Mouse (Mus musculus): Measurements from ENCODE around the gene Ddx51. TPM values are rescaled to one million over a fixed set of nuclear protein-coding genes. Genes with fewer than 3 reads are reported as not detected.

The Ddx51 gene
- polyA plus RNA-seq (2015; fragmentation: Nextera tagmentation; extraction: Ambion mirVana) = 23.7 and 28.2 TPM in 2 replicates

DNA sequence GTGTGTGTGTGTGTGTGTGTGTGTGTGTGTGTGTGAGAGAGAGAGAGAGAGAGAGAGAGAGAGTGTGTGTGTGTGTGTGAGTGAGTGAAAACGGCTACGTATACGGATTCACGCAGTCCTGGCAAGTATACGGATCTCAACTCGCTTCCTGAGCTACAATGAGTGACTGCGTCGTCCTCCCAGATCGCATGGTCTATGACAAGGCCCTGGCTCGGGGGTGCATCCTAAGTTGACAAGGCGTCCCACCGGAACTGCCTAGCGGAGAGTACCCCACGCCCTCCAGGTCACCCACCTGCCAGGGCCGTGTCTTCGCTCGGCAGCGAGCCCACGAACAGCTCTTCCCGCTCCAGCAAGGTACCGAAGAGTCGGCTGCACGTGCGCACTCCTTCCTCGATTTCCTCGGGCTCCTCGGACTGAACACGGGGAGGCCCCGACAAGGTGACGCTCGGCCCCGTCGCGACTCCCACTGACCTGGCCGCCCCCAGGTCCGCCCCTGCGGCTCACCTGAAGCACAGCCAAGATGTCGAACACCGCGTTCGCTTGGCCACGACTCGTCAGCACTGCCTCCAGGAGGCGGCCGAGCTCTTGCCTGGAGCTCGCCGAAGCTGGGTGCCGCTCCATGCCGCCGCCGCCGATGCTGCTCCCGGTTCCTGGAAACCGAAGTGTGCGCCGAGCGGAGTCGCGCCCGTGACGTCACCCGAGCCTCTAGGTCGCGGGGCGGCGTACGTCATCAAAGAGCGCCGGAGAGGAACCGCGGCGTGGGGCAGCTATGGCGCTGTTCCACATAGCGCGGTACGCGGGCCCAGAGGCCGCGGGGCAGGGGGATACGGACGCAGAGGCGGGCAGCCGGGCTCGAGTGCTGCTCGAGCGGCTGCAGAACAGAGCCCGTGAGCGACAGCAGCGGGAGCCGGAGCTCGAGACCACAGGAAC is at the start of gene Ddx51, which contains the start of gene Noc4l:
TSS of gene Ddx51 (plus strand) at position 733 of the 930 bp plus-strand sequence.
TSS of gene Noc4l (minus strand) at position 699 of the 930 bp plus-strand sequence.
- Histone ChIP-seq H3K4me1 (peaks cover 15% of the 10 kb centered on the region), H3K4me3 (replicated peaks) (peak within 1 kb of the TSS; percentile 98), H3K9ac (peak within 1 kb of the TSS; percentile 89), H3K27ac (peak within 1 kb of the TSS; percentile 48; the same call in 1 of the 2 replicates), H3K9me3 (replicated peaks) (no peaks in the 10 kb centered on the region), H3K27me3 (no peaks in the 10 kb centered on the region), H3K4me2 (peak within 1 kb of the TSS; percentile 84), H3K36me3 (peaks cover 75% of the 10 kb centered on the region)
- WGBS = 1% methylated on average over 91 of the region's 91 CpGs
- ATAC-seq (replicated peaks; ENCODE audit: low FRiP score) = peak; percentile 87

DNA sequence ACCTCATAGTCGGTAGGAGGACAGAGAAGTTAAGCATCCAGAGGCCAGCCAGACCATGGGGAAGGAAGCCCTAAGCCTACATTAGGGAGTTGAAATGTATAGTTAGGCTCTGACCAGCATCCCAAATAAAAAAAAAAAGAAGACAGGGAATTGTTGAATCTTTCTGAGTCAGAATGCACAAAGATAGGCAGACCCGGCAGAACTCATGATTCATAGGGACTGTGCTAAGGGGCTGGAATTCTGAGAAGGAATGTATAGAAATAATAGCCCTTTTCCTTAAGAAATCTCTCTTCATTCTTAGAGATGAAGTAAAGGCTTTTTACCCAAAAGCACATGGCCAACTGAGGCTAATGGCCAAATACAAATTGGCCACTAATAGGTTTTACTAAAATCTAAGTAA is 48.9 kb upstream of the Ddx51 start:
- no peak overlapping the region for H3K4me3 ChIP-seq (replicated peaks)
- H3K27me3 ChIP-seq = no peaks in the 10 kb centered on the region
- H3K4me2 ChIP-seq = no peak overlapping the region
- 92% methylated on average over 2 of the region's 2 CpGs for WGBS
- H3K9ac ChIP-seq = no peak overlapping the region
- no peak for ATAC-seq (replicated peaks; ENCODE audit: low FRiP score)
- H3K27ac ChIP-seq = no peak overlapping the region
- H3K4me1 ChIP-seq = peaks cover 1% of the 10 kb centered on the region; the same call in 1 of the 2 replicates
- no peaks in the 10 kb centered on the region for H3K9me3 ChIP-seq (replicated peaks)
- no peaks in the 10 kb centered on the region for H3K36me3 ChIP-seq

DNA sequence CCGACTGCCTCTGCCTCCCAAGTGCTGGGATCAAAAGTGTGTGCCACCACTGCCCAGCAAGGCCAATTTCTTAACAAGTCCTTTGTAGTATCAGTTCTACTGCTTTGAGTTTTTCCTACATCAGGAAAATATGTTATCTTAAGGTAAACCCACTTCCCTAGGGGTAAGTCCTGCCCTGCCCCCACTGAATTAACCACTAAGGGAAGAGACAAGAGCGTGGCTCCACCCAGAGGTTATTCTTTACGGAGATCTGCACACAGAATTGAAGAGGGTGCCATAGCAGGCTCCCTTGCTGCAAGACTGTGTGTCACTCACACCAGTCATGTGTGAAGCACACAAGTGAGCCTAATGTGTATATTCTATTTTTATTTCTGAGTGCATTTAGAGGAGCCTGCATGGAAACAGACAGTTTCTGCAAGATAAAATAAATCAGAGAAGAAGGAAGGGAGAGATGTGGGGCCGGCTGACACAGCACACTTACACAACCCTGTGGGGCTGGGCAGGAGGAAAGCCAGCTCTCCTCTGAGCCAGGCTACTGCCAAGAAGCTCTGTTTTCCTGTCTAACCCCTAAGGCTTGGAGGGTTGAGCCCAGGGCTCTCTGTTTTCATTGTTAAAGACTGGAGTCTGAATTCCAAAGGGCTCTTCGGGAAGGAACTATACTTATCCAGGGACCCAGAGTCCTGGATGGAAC is 47.6 kb upstream of the Ddx51 start:
- Histone ChIP-seq H3K27ac (no peak overlapping the region), H3K36me3 (no peaks in the 10 kb centered on the region), H3K9me3 (replicated peaks) (no peaks in the 10 kb centered on the region), H3K4me1 (no peaks in the 10 kb centered on the region), H3K9ac (no peak overlapping the region), H3K4me2 (no peak overlapping the region), H3K4me3 (replicated peaks) (no peak overlapping the region), H3K27me3 (no peaks in the 10 kb centered on the region)
- ATAC-seq (replicated peaks; ENCODE audit: low FRiP score) = no peak
- WGBS = 51% methylated on average over 5 of the region's 5 CpGs

DNA sequence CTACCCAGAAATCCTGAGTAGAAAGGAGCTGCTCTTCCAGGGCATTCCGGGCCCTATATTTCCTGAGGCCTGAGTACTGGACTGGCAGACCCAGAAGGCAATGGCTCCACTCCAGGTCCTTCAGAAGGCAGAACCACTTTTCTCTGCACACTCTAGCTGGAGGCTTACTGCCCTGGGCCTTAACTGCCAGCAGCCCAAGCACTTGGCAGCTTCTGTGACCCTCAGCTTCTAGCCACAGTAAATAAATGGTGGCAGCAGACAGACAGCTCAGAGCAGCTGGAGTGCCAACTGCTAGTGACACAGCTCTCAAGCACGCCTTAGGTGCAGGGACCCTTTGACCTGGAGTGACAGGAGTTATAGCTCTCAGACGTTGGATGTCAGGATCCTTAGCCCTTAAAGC is 45.5 kb upstream of the Ddx51 start:
- H3K4me2 ChIP-seq = no peak overlapping the region
- no peaks in the 10 kb centered on the region for H3K9me3 ChIP-seq (replicated peaks)
- H3K27ac ChIP-seq = no peak overlapping the region
- H3K27me3 ChIP-seq = no peaks in the 10 kb centered on the region
- H3K4me1 ChIP-seq = no peaks in the 10 kb centered on the region
- no peak for ATAC-seq (replicated peaks; ENCODE audit: low FRiP score)
- WGBS = 43% methylated on average over 3 of the region's 3 CpGs
- no peak overlapping the region for H3K4me3 ChIP-seq (replicated peaks)
- no peak overlapping the region for H3K9ac ChIP-seq
- H3K36me3 ChIP-seq = no peaks in the 10 kb centered on the region

DNA sequence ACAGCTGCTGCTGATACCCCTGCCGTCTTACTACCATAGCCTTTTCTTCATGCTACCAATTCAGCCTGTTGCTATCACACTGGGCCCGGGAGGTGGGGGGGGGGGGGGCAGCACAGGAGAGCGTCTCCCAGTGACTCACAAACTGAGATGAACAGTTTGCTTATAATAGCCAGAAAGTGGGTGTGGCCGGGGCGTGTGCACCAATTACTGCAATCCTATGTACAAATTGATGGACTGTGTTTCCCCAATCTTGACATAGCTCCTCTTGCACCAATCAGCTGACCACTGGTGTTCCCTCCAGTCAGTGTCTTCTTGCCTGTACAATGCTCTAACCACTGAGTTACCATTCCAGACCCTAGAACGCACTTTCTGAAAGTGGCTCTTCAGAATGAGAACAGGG is 44.9 kb upstream of the Ddx51 start:
- H3K4me3 ChIP-seq (replicated peaks) = no peak overlapping the region
- H3K4me2 ChIP-seq = no peak overlapping the region
- ATAC-seq (replicated peaks; ENCODE audit: low FRiP score) = no peak
- H3K9me3 ChIP-seq (replicated peaks) = no peaks in the 10 kb centered on the region
- 80% methylated on average over 6 of the region's 6 CpGs for WGBS
- H3K36me3 ChIP-seq = no peaks in the 10 kb centered on the region
- H3K9ac ChIP-seq = no peak overlapping the region
- no peaks in the 10 kb centered on the region for H3K4me1 ChIP-seq
- H3K27ac ChIP-seq = no peak overlapping the region
- H3K27me3 ChIP-seq = no peaks in the 10 kb centered on the region

DNA sequence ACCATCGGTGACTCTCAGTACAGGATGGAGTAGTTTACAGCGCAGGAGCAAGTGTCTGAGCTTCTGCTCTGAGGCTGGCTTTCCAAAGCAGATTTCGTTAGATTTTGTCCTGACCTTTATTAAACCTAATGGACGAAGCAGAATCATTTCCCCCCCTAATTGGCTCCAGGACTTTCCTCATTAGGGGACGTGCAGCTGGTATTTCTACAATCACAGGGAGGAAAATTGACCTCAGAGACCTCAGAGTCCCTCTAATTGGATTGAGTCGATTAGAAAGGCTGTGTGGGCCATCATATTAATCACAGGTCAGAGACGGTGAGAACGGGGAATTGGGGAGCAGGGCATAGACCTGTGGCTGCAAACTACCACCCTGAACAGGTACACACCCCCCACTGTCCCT is 44.3 kb upstream of the Ddx51 start:
- Histone ChIP-seq H3K4me2 (no peak overlapping the region), H3K4me1 (no peaks in the 10 kb centered on the region), H3K27ac (no peak overlapping the region), H3K4me3 (replicated peaks) (no peak overlapping the region), H3K9me3 (replicated peaks) (no peaks in the 10 kb centered on the region), H3K9ac (no peak overlapping the region), H3K36me3 (no peaks in the 10 kb centered on the region), H3K27me3 (no peaks in the 10 kb centered on the region)
- WGBS = 68% methylated on average over 8 of the region's 8 CpGs
- ATAC-seq (replicated peaks; ENCODE audit: low FRiP score) = no peak

DNA sequence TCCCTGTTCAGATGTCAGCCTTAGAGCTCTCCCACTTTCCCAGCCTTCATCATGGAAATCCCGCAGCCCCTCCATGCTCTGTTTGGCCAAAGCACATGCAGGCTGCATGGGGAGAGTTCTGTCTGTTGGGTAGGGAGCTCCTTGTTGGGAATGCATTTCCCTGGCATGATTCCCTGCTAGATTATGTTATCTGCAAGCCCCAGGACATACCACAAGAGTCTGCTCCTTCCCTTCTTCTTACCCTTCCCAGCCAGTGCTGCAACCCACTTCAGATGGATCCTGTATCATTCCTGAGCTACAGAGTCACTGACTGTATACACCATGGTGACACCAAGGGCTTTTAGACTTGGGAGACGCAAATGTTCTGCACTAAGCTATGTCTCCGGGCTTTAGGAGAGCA is 43.8 kb upstream of the Ddx51 start:
- Histone ChIP-seq H3K27me3 (no peaks in the 10 kb centered on the region), H3K9me3 (replicated peaks) (no peaks in the 10 kb centered on the region), H3K4me2 (no peak overlapping the region), H3K27ac (no peak overlapping the region), H3K4me1 (no peaks in the 10 kb centered on the region), H3K36me3 (no peaks in the 10 kb centered on the region), H3K9ac (no peak overlapping the region), H3K4me3 (replicated peaks) (no peak overlapping the region)
- ATAC-seq (replicated peaks; ENCODE audit: low FRiP score) = no peak
- 75% methylated on average over 3 of the region's 3 CpGs for WGBS

DNA sequence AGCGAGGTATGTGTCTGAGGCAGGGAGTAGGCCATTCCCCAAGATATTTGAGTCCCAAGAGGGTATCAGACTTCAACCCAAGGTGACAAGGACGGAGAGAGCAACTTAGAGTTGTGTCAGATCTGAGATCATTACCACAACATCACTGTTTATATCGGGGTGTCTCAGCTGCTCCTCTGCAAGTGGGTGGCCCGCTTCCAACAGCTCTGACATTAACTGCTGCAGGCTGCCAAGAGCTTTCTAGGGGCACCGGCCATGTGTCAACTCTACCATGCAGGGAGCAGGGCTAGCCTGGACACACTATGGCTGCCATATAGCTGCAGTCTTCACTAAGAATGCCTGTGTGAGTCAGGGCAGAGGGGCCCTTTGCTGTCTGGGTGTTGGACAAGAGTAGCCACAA is 43.4 kb upstream of the Ddx51 start:
- Histone ChIP-seq H3K4me1 (no peaks in the 10 kb centered on the region), H3K4me2 (no peak overlapping the region), H3K9ac (no peak overlapping the region), H3K4me3 (replicated peaks) (no peak overlapping the region), H3K9me3 (replicated peaks) (no peaks in the 10 kb centered on the region), H3K36me3 (no peaks in the 10 kb centered on the region), H3K27ac (no peak overlapping the region), H3K27me3 (no peaks in the 10 kb centered on the region)
- WGBS = 72% methylated on average over 5 of the region's 5 CpGs
- ATAC-seq (replicated peaks; ENCODE audit: low FRiP score) = no peak

DNA sequence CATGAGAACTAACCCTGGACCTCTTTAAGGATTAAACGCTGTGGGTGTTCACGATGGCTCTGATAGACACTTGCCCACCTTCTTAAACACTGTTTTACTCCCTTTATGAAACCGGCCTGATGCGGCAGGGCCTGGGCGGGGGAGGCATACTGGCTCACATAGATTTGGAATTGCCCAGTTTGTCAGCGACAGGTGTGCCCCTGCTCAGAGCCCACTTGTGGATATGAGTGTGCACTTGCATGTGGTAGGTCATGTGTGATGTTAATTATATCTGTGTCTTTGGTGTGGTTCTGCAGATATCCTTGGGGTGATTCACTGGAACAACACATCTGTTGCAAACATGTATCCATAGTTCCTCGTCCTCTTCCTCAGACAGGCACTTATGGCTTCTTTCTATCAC is 42.8 kb upstream of the Ddx51 start:
- Histone ChIP-seq H3K4me3 (replicated peaks) (no peak overlapping the region), H3K4me2 (no peak overlapping the region), H3K27ac (no peak overlapping the region), H3K4me1 (no peaks in the 10 kb centered on the region), H3K27me3 (no peaks in the 10 kb centered on the region), H3K36me3 (no peaks in the 10 kb centered on the region), H3K9ac (no peak overlapping the region), H3K9me3 (replicated peaks) (no peaks in the 10 kb centered on the region)
- WGBS = 86% methylated on average over 7 of the region's 7 CpGs
- no peak for ATAC-seq (replicated peaks; ENCODE audit: low FRiP score)

DNA sequence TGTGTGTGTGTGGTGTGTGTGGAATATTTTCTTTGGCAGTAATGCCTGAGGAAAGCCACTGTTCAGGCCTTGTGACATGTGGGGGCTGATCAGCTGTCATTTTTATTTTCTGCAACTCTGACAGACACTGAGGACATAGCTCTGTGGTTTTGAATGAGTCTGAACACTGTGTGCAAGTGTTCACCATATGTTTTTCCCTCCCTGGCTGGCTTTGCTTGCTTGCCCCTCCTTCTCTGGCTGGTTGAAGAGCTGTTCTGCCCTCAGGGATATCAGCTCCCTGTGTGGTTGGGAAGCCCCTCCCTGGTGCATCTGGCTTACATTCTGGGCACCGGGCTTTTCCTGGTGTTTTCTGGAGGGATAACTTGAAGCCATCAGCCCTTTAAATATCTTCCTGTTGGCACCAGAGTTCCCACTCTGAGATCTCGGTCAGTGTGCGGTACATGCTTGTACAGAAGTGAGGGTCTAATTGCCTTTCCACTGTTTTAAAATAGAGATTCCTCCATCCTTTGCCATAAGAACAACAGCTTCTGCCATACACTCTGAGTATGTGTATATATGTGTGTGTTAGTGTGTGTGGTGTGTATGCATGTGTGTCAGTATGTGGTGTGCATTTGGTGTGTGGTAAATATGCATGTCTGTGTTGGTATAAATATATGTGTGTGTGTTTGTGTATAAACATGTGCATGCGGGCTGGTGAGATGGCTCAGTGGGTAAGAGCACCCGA is 41.7 kb upstream of the Ddx51 start:
- Histone ChIP-seq H3K4me1 (no peaks in the 10 kb centered on the region), H3K4me2 (no peak overlapping the region), H3K27ac (no peak overlapping the region), H3K27me3 (no peaks in the 10 kb centered on the region), H3K4me3 (replicated peaks) (no peak overlapping the region), H3K36me3 (no peaks in the 10 kb centered on the region), H3K9ac (no peak overlapping the region), H3K9me3 (replicated peaks) (no peaks in the 10 kb centered on the region)
- no peak for ATAC-seq (replicated peaks; ENCODE audit: low FRiP score)
- 79% methylated on average over 5 of the region's 5 CpGs for WGBS

DNA sequence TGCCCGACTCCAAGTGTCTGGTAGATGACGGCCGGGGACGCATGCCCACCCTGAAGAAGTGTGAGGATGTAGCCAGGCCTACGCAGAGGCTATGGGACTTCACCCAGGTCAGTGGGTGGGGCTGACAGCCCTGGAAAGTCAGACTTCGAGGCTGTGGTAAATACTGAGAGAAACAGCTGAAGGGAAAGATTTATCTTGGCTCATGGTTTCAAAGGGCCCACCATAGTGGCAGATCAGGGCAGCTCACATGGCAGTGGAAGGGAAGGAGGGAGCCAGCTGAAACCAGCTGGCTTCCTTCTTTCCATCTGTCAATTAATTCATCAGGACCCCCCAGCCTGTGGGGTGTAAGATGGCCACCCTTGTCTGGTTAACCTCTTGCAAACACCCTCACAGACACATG is 34.0 kb upstream of the Ddx51 start:
- no peak overlapping the region for H3K4me3 ChIP-seq (replicated peaks)
- H3K36me3 ChIP-seq = no peaks in the 10 kb centered on the region
- H3K4me1 ChIP-seq = no peaks in the 10 kb centered on the region
- H3K27me3 ChIP-seq = no peaks in the 10 kb centered on the region
- no peak overlapping the region for H3K27ac ChIP-seq
- no peaks in the 10 kb centered on the region for H3K9me3 ChIP-seq (replicated peaks)
- H3K4me2 ChIP-seq = no peak overlapping the region
- WGBS = 78% methylated on average over 6 of the region's 6 CpGs
- ATAC-seq (replicated peaks; ENCODE audit: low FRiP score) = no peak
- H3K9ac ChIP-seq = no peak overlapping the region

DNA sequence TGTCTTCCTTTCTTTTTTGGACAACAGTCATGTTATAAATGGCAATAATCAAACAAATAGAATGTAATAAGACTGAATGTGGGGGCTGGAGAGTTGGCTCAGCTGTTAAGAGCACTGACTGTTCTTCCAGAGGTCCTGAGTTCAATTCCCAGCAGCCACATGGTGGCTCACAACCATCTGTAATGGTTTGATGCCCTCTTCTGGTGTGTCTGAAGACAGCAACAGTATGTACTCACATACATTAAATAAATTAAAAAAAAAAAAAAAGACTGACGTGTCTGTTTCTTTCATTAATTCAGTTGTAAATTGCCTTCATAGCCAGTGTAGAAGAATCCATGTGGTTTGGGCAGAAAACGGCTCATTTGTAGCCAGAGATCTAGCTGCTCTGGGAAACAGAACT is 28.9 kb upstream of the Ddx51 start:
- no peak overlapping the region for H3K27ac ChIP-seq
- no peaks in the 10 kb centered on the region for H3K9me3 ChIP-seq (replicated peaks)
- peaks cover 9% of the 10 kb centered on the region; the same call in 1 of the 2 replicates for H3K27me3 ChIP-seq
- 0 out of 2 replicates have a peak, but pooled peaks cover 6% of the 10 kb centered on the region for H3K4me1 ChIP-seq
- H3K36me3 ChIP-seq = no peaks in the 10 kb centered on the region
- no peak overlapping the region for H3K9ac ChIP-seq
- no peak for ATAC-seq (replicated peaks; ENCODE audit: low FRiP score)
- no peak overlapping the region for H3K4me2 ChIP-seq
- 76% methylated on average over 2 of the region's 2 CpGs for WGBS
- no peak overlapping the region for H3K4me3 ChIP-seq (replicated peaks)
